Mouse (Mus musculus) embryonic fibroblast, embryonic 13.5 days (primary cell): ENCODE results near the gene Snx18.

ENCODE experiments used
- CTCF ChIP-seq: IDR thresholded peaks from 2 replicates; pipeline ENCODE4 v1.5.1; 2011; ENCODE audit warnings: mild to moderate bottlenecking, control low read depth, low read length, moderate library complexity, borderline replicate concordance; ENCODE audit not compliant: insufficient read depth
- POLR2A ChIP-seq: IDR thresholded peaks from 2 replicates; pipeline ENCODE4 v1.6.1; 2011; ENCODE audit warnings: low read depth, mild to moderate bottlenecking, control low read depth, low read length, moderate library complexity

DNA sequence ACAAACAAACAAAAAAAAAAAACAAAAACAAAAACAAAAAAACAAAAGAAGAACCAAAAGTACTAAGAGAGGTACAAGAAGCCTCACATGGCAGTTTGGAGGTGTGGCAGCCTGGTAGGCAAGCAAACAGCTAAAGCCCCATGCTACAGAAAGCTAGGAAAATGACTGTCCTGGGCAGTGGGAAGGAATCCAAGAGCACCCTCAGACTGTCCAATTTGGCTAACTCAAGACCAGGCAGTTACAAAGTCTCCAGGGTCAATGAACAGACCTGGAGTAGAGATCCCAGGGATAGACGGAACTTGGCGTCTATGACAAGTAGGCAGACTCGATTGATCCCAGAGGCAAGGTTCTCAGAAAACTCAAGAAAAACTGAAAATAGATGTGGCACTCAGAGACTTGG is 32.8 kb downstream of the Snx18 start:
- TF ChIP-seq CTCF: no peak
- TF ChIP-seq POLR2A: no peak
